Mouse (Mus musculus) testis, adult 2 months (tissue): ENCODE results near the gene Trmt1l. TPM values are rescaled to one million over a fixed set of nuclear protein-coding genes. Genes with fewer than 3 reads are reported as not detected.
A peak's percentile ranks its signal among the peaks of the same experiment; 100 is the strongest.
"Not testable (repeated sequence)": the region's sequence is repeated elsewhere in the genome, so short reads cannot be mapped to it uniquely, and the experiment has no call there.

Experiments
- H3K27ac ChIP-seq: fragments of 200-500 bp; 2 replicates; pipeline ENCODE4 v1.5.1; 2012; ENCODE audit warnings: low read depth, low read length; ENCODE audit not compliant: control insufficient read depth, insufficient read depth
- H3K27me3 ChIP-seq: fragments of 200-500 bp; 2 replicates; pipeline ENCODE4 v1.6.1; 2012; ENCODE audit warnings: mild to moderate bottlenecking, low read length, moderate library complexity; ENCODE audit not compliant: control insufficient read depth, insufficient read depth
- H3K36me3 ChIP-seq: fragments of 200-500 bp; 2 replicates; pipeline ENCODE4 v1.6.1; 2012; ENCODE audit warnings: mild to moderate bottlenecking, low read length; ENCODE audit not compliant: control insufficient read depth, insufficient read depth
- H3K4me1 ChIP-seq: fragments of 200-500 bp; 2 replicates; pipeline ENCODE4 v1.6.1; 2012; ENCODE audit warnings: low read length; ENCODE audit not compliant: control insufficient read depth, insufficient read depth
- H3K4me3 ChIP-seq: fragments of 200-500 bp; 2 replicates; pipeline ENCODE4 v1.5.1; 2012; ENCODE audit warnings: low read depth, mild to moderate bottlenecking, low read length, moderate library complexity, mixed read lengths; ENCODE audit not compliant: control insufficient read depth
- CTCF ChIP-seq: fragments of 200-500 bp; IDR thresholded peaks from 2 replicates; pipeline ENCODE4 v1.5.1; 2012; ENCODE audit warnings: low read depth, mild to moderate bottlenecking, inconsistent platforms, low read length, moderate library complexity; ENCODE audit not compliant: control insufficient read depth, insufficient read depth, insufficient replicate concordance
- POLR2A ChIP-seq: fragments of 200-500 bp; IDR thresholded peaks from 2 replicates; pipeline ENCODE4 v1.6.1; 2012; ENCODE audit warnings: low read depth, mild to moderate bottlenecking, inconsistent platforms, low read length, moderate library complexity; ENCODE audit not compliant: control insufficient read depth
- polyA plus RNA-seq: library from polyadenylated mRNA; depleted of rRNA; stranded (reverse); fragments of >200 nt; gene quantifications from 2 replicates; pipeline ENCODE4 v1.2.3, GENCODE M21; 2012

Trmt1l gene
- polyA plus RNA-seq, 1 experiment: 14.7 TPM

DNA sequence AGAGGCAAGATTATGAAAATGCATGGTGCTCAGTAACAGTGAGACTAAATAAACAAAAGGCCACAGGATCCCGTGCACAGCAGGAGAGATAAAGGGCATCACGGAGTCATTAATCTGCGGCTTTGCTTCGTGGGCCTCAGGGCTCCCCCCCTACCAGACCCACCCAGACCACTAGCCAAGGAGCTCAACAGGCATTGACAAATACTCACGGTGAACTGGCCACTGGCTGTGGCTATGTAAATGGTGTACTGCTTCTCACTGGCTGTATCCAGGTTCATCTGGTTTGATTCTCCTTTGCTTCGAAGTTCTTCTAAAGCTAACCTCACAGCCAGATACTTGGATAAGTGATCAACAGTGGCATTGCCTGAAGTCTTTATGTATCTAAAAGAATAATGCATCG, 43.1 kb downstream of the Trmt1l start:
- H3K27ac ChIP-seq: no peak overlapping the region
- peaks cover 4% of the 10 kb centered on the region for H3K36me3 ChIP-seq
- no peaks in the 10 kb centered on the region for H3K27me3 ChIP-seq
- TF ChIP-seq CTCF: no peak
- TF ChIP-seq POLR2A: no peak
- no peaks in the 10 kb centered on the region for H3K4me1 ChIP-seq
- no peak overlapping the region for H3K4me3 ChIP-seq

- not testable (repeated sequence) for H3K4me1 ChIP-seq, H3K36me3 ChIP-seq, H3K27ac ChIP-seq, H3K27me3 ChIP-seq
- H3K4me3 ChIP-seq: peak overlapping the region; percentile 73
These were observed 44.0 kb downstream of the Trmt1l start for GRCm38 (mm10) chr1:151472386-151472785.

GRCm38 (mm10) chr1:151482497-151482896, 54.2 kb downstream of the Trmt1l start:
- H3K4me3 ChIP-seq: no peak overlapping the region
- no peak overlapping the region for H3K27ac ChIP-seq
- H3K36me3 ChIP-seq: no peaks in the 10 kb centered on the region; the same call in 1 of the 2 replicates
- TF ChIP-seq CTCF: no peak
- TF ChIP-seq POLR2A: no peak
- H3K27me3 ChIP-seq: no peaks in the 10 kb centered on the region
- H3K4me1 ChIP-seq: no peaks in the 10 kb centered on the region

GRCm38 (mm10) chr1:151483568-151483967, 55.2 kb downstream of the Trmt1l start:
- Histone ChIP-seq H3K4me1 (no peaks in the 10 kb centered on the region), H3K4me3 (no peak overlapping the region), H3K36me3 (no peaks in the 10 kb centered on the region; the same call in 1 of the 2 replicates), H3K27ac (no peak overlapping the region), H3K27me3 (no peaks in the 10 kb centered on the region)
- TF ChIP-seq POLR2A: no peak
- TF ChIP-seq CTCF: no peak; the same call in 1 of the 2 replicates

- TF ChIP-seq POLR2A (no peak), CTCF (no peak)
- H3K36me3 ChIP-seq: no peaks in the 10 kb centered on the region; the same call in 1 of the 2 replicates
- H3K27me3 ChIP-seq: no peaks in the 10 kb centered on the region
- H3K4me3 ChIP-seq: no peak overlapping the region
- no peak overlapping the region for H3K27ac ChIP-seq
- H3K4me1 ChIP-seq: no peaks in the 10 kb centered on the region
These were observed 56.4 kb downstream of the Trmt1l start for GRCm38 (mm10) chr1:151484754-151485153.

- no peaks in the 10 kb centered on the region for H3K27me3 ChIP-seq
- H3K27ac ChIP-seq: no peak overlapping the region
- no peaks in the 10 kb centered on the region for H3K4me1 ChIP-seq
- H3K36me3 ChIP-seq: no peaks in the 10 kb centered on the region
- no peak overlapping the region for H3K4me3 ChIP-seq
- TF ChIP-seq POLR2A: no peak
- TF ChIP-seq CTCF: no peak
These were observed 61.5 kb downstream of the Trmt1l start for GRCm38 (mm10) chr1:151489806-151490205.

DNA sequence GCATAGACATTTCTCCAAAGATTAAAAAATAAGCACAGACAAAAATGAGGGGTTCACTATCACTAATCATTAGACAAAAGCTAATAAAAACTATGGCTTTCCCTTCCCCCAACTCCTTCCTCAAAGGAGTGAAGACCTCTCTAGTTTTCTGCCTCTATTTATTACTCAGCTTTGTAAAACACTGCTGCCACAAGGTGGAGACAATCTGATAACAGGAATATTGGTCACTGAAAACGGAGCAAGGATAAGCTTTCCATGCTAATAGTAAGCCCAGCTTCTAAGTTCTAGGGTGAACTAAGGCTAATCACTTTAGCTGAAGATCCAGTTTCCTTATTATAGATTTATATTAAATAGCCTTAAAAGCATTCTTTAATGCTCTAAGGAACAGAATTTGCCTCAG, 64.1 kb downstream of the Trmt1l start:
- no peaks in the 10 kb centered on the region for H3K36me3 ChIP-seq
- no peak overlapping the region for H3K27ac ChIP-seq
- H3K4me1 ChIP-seq: no peaks in the 10 kb centered on the region
- H3K4me3 ChIP-seq: no peak overlapping the region
- H3K27me3 ChIP-seq: no peaks in the 10 kb centered on the region
- TF ChIP-seq CTCF (no peak), POLR2A (no peak)

GRCm38 (mm10) chr1:151493826-151494225, 65.5 kb downstream of the Trmt1l start:
- Histone ChIP-seq H3K4me1 (no peaks in the 10 kb centered on the region), H3K27me3 (no peaks in the 10 kb centered on the region), H3K36me3 (no peaks in the 10 kb centered on the region), H3K27ac (no peak overlapping the region), H3K4me3 (no peak overlapping the region)
- TF ChIP-seq CTCF (no peak), POLR2A (no peak)
